Mouse (Mus musculus): Measurements from ENCODE around the gene Tmcc2.

Gene Tmcc2

GRCm38 (mm10) chr1:132390691-132391579 is at the start of gene Tmcc2:
Gene Tmcc2 (minus strand): TSS chr1:132391281.
- peak; percentile 57 for DNase-seq

- DNase-seq, result no peak
Observed at GRCm38 (mm10) chr1:132437389-132437788, 46.3 kb upstream of the Tmcc2 start.

- DNase-seq, result no peak
Observed at GRCm38 (mm10) chr1:132436960-132437359, 45.9 kb upstream of the Tmcc2 start.

- no peak for DNase-seq
Observed at GRCm38 (mm10) chr1:132436320-132436958, 45.4 kb upstream of the Tmcc2 start.

GRCm38 (mm10) chr1:132434032-132434431 is 43.0 kb upstream of the Tmcc2 start:
- no peak for DNase-seq

- no peak for DNase-seq
Observed at GRCm38 (mm10) chr1:132433349-132433748, 42.3 kb upstream of the Tmcc2 start.

GRCm38 (mm10) chr1:132431716-132432115 is 40.6 kb upstream of the Tmcc2 start:
- DNase-seq, result peak; percentile 41

- DNase-seq, result no peak
Observed at GRCm38 (mm10) chr1:132430818-132431217, 39.7 kb upstream of the Tmcc2 start.

GRCm38 (mm10) chr1:132425600-132425999 is 34.5 kb upstream of the Tmcc2 start:
- DNase-seq, result no peak

- no peak for DNase-seq
Observed at GRCm38 (mm10) chr1:132422912-132423696, 32.0 kb upstream of the Tmcc2 start.

- DNase-seq, result no peak
Observed at GRCm38 (mm10) chr1:132420662-132421061, 29.6 kb upstream of the Tmcc2 start.

- DNase-seq, result no peak
Observed at GRCm38 (mm10) chr1:132420206-132420605, 29.1 kb upstream of the Tmcc2 start.

GRCm38 (mm10) chr1:132417319-132418251 is 26.5 kb upstream of the Tmcc2 start, which contains the start of gene Dstyk:
Gene Dstyk (plus strand): TSS chr1:132417555.
- DNase-seq, result peak; percentile 87

GRCm38 (mm10) chr1:132416943-132417290 is 25.8 kb upstream of the Tmcc2 start:
- DNase-seq, result no peak

- DNase-seq, result no peak
Observed at GRCm38 (mm10) chr1:132416244-132416942, 25.3 kb upstream of the Tmcc2 start.

GRCm38 (mm10) chr1:132410657-132411056 is 19.6 kb upstream of the Tmcc2 start:
- no peak for DNase-seq

GRCm38 (mm10) chr1:132401843-132402242 is 10.8 kb upstream of the Tmcc2 start:
- DNase-seq, result no peak

GRCm38 (mm10) chr1:132400538-132400937 is 9.5 kb upstream of the Tmcc2 start:
- DNase-seq, result no peak

- DNase-seq, result no peak
Observed at GRCm38 (mm10) chr1:132396705-132397104, 5.6 kb upstream of the Tmcc2 start.

GRCm38 (mm10) chr1:132392872-132393271 is 1.8 kb upstream of the Tmcc2 start:
- DNase-seq, result no peak

GRCm38 (mm10) chr1:132391580-132392022 is 520 bp upstream of the Tmcc2 start:
- DNase-seq, result peak; percentile 83

All from cerebellum, adult 11 months (tissue).